Mouse (Mus musculus) heart, postnatal 10 days (tissue): ENCODE measurements around the gene Rere. TPM values are rescaled to one million over a fixed set of nuclear protein-coding genes. Genes with fewer than 3 reads are reported as not detected.
"Not testable (repeated sequence)": the region's sequence is repeated elsewhere in the genome, so short reads cannot be mapped to it uniquely, and the experiment has no call there.

Source experiments
- DNase-seq, 2 experiments: peaks; one replicate each; pipeline ENCODE4 v3.0.0; 2021
- intact Hi-C: fragments of 180-260 bp; cut with DNase I; formaldehyde crosslinking; loops from one replicate; pipeline ENCODE4 v1.15.1; 2025
- total RNA-seq, 2 experiments: library from RNA; stranded (reverse); gene quantifications; 2 replicates each; pipeline ENCODE4 v1.2.3; 2021

The Rere gene
- total RNA-seq, 2 experiments from 2014 or later, result 62.1 to 68.0 TPM

DNA sequence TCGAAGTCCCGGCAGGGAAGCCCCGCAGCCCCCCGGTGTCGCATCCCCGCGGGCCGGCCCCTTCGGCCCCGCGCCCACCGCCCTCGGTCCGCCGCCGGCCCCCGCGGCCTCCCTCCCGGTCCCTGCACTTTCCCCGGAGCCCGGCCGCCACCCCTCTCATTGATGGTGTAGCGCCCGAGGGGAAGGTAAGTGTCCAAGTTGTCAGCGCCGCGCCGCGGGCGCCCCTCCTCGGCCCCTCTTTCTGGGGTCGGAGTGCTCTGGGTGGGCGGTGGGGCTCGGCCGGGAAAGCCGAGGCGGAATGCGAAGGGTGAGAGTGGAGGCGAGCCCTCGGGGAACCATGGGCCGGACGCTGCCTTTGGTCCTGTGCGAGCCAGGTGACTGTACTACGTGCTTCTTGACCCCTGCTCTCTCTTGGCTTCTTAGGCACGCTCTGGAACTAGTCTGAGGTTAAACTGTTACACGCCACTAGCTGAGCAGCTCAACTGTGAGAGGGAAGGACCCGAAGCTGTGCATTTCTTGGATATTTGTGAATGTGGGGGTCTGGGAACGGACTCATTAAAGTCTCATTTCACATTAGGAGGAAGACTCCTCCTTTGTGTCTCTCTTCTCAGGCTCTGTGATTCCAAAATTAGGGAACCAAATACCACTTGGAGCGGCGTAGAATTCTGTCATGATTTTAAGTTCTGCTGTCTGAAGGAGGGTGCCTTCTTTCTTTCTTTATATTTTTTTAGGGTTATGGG is 615 bp downstream of the Rere start:
- intact Hi-C loops, result loop anchor here (2.0 kb wide), 1 partner anchor 25 kb away; no protein-coding TSS in a partner anchor
- DNase-seq, result peak; percentile 67 to 70

GRCm38 (mm10) chr4:150282631-150283334 is 1.3 kb downstream of the Rere start:
- DNase-seq, result no peak
- intact Hi-C loops, result loop anchor here (2.0 kb wide), 1 partner anchor 26 kb away; no protein-coding TSS in a partner anchor

DNA sequence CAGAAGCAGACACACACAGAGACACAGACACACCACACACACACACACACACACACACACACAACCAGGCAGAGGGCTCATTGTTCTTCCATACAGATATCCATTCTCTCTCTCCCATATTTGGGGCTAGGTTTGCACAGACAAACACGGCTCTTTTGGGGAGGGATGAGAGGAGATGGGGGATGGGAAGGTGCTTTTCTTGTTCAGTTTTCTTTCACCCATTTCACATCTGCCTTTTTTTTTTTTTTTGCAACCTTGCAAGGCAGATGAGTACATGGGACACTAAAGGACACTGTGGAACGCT is 1.8 kb downstream of the Rere start:
- intact Hi-C loops, result loop anchor here (2.0 kb wide), 1 partner anchor 26 kb away; no protein-coding TSS in a partner anchor
- DNase-seq, result peak in 1 of 2 experiments; percentile 17

- DNase-seq, result peak in 1 of 2 experiments; percentile 41
- intact Hi-C loops, result loop anchor here (2.0 kb wide), 1 partner anchor 27 kb away; no protein-coding TSS in a partner anchor
Observed at GRCm38 (mm10) chr4:150283993-150284392, 2.5 kb downstream of the Rere start.

GRCm38 (mm10) chr4:150286980-150287379 is 5.5 kb downstream of the Rere start:
- no peak for DNase-seq

GRCm38 (mm10) chr4:150287463-150287862 is 6.0 kb downstream of the Rere start:
- intact Hi-C loops, DNase-seq: not testable (repeated sequence)

More at GRCm38 (mm10) chr4:150286980-150287379, 5.5 kb downstream of the Rere start:
- intact Hi-C loops, result no loop called here

DNA sequence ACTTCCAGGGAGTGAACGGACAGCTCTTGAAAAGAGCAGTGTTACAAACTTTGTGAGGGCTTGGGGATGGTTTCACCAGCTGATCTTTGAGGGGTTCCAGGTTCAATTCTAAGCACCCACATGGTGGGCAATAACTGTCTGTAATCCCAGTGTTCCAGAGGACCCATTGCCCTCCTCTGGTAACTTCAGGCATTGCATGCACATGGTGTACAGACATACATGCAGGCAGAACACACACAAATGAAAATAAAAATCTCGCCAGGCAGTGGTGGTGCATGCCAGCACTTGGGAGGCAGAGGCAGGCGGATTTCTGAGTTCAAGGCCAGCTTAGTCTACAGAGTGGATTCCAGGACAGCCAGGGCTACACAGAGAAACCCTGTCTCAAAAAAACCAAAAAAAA is 10.5 kb downstream of the Rere start:
- intact Hi-C loops, result no loop called here
- DNase-seq, result no peak

- intact Hi-C loops, result no loop called here
- DNase-seq, result no peak
Observed at GRCm38 (mm10) chr4:150294870-150295269, 13.4 kb downstream of the Rere start.

GRCm38 (mm10) chr4:150295966-150296365 is 14.5 kb downstream of the Rere start:
- intact Hi-C loops, result no loop called here
- no peak for DNase-seq

- intact Hi-C loops, result no loop called here
- no peak for DNase-seq
Observed at GRCm38 (mm10) chr4:150302726-150303125, 21.3 kb downstream of the Rere start.

DNA sequence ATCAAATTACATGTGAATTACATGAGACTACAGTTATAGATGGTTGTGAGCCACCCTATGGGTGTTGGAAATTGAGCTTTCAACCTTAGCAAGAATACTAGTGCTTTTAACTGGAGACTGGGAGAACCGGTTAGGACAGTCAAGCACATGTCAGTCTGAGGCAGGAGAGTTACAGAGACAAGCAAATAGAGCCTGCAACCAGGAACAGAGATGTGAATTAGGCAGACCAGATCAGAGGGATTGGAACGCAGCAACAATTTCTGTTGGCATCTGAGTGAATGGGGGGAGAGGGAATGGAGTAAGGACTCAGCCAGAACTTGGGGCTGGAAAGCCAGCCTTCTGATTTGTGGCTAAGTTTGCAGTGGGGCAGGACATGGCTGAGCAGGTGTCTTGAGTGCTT is 25.3 kb downstream of the Rere start:
- intact Hi-C loops, result no loop called here
- no peak for DNase-seq

DNA sequence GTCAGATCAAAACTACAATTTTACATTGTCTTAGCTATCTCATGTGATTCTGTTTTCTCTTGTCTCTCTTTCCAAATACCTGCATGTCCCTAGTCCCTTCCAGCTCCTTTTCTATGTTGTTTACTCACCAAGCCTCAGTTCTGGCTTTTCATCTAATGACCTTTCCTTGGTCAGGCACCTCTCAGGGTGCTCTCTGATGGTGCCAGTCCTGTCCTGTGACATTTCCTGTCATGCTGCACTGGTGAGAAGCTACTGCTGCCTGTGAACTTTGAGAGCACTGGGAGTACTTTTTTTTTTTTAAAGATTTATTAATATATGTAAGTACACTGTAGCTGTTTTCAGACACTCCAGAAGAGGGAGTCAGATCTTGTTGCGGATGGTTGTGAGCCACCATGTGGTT is 25.8 kb downstream of the Rere start:
- DNase-seq, result no peak
- intact Hi-C loops, result no loop called here

DNA sequence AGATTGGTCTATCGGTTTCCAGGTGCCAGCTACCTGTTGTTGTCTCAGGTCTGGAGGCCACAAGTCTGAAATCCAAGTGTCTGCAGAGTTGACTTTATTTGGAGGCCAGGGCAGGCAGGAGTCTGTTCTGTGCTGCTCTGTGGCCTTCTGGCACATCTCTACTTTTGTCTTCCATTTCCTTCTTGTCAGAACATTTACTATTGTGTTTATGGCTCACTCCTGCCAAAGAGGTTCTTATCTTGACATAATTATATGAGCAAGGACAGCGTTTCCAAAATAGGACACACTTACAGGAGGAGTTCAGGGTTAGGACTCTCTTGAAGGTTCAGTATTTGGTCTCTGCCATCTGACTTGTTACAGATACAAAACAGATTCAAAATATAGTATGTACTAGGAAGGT is 30.0 kb downstream of the Rere start:
- intact Hi-C loops, result no loop called here
- DNase-seq, result peak; percentile 16 to 35

GRCm38 (mm10) chr4:150312646-150313045 is 31.2 kb downstream of the Rere start:
- DNase-seq, result no peak
- intact Hi-C loops, result no loop called here

GRCm38 (mm10) chr4:150315301-150315700 is 33.9 kb downstream of the Rere start:
- DNase-seq, result no peak
- intact Hi-C loops, result no loop called here

- no peak for DNase-seq
- intact Hi-C loops, result no loop called here
Observed at GRCm38 (mm10) chr4:150316546-150316945, 35.1 kb downstream of the Rere start.

GRCm38 (mm10) chr4:150325046-150325801 is 43.8 kb downstream of the Rere start:
- DNase-seq, result no peak
- intact Hi-C loops, result no loop called here

DNA sequence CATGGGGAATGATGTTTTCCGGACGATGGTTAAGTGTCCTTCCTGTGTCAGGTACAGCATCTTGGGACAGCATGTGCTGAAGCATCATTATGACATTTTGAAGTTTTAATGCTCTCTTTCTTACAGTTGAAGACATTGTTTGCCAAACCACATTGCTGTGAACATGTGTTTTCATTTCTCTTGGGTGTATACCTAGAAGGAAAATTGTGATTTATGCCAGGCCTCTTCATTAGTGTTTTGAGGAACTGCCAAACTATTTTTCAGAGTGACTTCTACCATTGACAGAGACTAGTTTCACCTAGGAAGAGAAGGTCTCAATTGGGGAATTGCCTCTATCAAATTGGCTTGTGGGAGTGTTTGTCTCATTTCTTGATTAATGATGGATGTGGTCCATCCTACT is 44.6 kb downstream of the Rere start:
- no peak for DNase-seq

GRCm38 (mm10) chr4:150327476-150327875 is 46.0 kb downstream of the Rere start:
- intact Hi-C loops, result no loop called here
- no peak for DNase-seq

More for the DNA sequence above, 44.6 kb downstream of the Rere start:
- intact Hi-C loops, result no loop called here

GRCm38 (mm10) chr4:150333927-150334682 is 52.7 kb downstream of the Rere start:
- intact Hi-C loops, result no loop called here
- no peak for DNase-seq

- no peak for DNase-seq
- intact Hi-C loops, result no loop called here
Observed at GRCm38 (mm10) chr4:150337260-150337659, 55.8 kb downstream of the Rere start.
